30 mouse cellular contexts compared by ENCODE assay signal in the genomic region with DNA sequence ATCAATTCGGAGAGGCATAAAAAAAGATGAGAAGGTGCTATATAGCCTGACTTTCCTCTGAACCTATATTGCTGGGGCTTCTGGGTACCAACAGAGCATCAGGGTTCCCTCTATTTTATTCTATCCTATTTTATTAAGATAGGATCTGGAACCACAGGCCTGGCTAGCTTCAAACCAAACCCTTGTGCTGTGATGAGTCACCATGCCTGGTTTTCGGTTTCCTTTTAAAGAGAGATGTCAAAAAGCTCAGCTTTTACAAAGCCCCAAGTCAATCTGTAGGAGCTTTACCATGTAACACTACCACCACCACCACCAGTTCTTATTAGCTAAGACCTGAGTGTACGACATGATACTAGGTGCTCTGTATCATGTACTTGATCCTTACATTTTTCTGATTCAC. TPM values are rescaled to one million over a fixed set of nuclear protein-coding genes. Genes with fewer than 3 reads are reported as not detected.
DNase-seq lines count a peak whose midpoint lies in the region; TF ChIP-seq lines count a peak whose summit lies in the region.
"Had no signal": no experiment of that assay in that cellular context is flagged by ENCODE, and none has a peak within 500 bp of the region (broad histone marks: within the 10 kb centered on the region; RNA-seq: fewer than 3 reads in every experiment).

No protein-coding gene starts in this region.

- TF ChIP-seq RAD21 in CH12.LX (IDR thresholded peaks at IDR 0.05; ENCODE audit: low read depth, low read length): no peak

- 0 out of 2 replicates have a peak overlapping the region, but pooled peaks have one; percentile 13 for H3K4me2 ChIP-seq in CH12.LX (ENCODE audit: insufficient read depth, low read depth, poor library complexity, severe bottlenecking)
- H3K4me2 ChIP-seq: embryonic facial prominence, embryonic 13.5 days; embryonic facial prominence, embryonic 15.5 days; forebrain, embryonic 13.5 days had no signal

- in situ Hi-C loops in CH12.LX (cut with MboI; ENCODE audit: low pct_ligation_motif_present, low pct_unique_long_range_greater_than_20kb, low sequenced_read_pairs): no loop called here

- dilution Hi-C loops in CH12.LX (cut with MboI; ENCODE audit: extremely low pct_ligation_motif_present, extremely low pct_unique_long_range_greater_than_20kb, low sequenced_read_pairs): no loop called here

- no peaks in the 10 kb centered on the region for H3K9me3 ChIP-seq in CH12.LX (replicated peaks; ENCODE audit: low read length)
- H3K9me3 ChIP-seq: embryonic facial prominence, embryonic 13.5 days; embryonic facial prominence, embryonic 15.5 days; forebrain, embryonic 13.5 days had no signal

- TF ChIP-seq CTCF in CH12.LX (conservative IDR thresholded peaks at IDR 0.05 in 1 of 2, IDR thresholded peaks at IDR 0.05 in 1 of 2; ENCODE audit: low read depth in 2 of 2, low read length in 2 of 2): no peak

- no peaks in the 10 kb centered on the region for H3K79me2 ChIP-seq in CH12.LX (replicated peaks; ENCODE audit: control insufficient read depth, extremely low read depth, insufficient read depth, poor library complexity, severe bottlenecking)

- H3K27me3 ChIP-seq in CH12.LX (replicated peaks): no peaks in the 10 kb centered on the region
- H3K27me3 ChIP-seq: embryonic facial prominence, embryonic 13.5 days; embryonic facial prominence, embryonic 15.5 days; forebrain, embryonic 13.5 days had no signal

- peak overlapping the region; percentile 60 for H3K27ac ChIP-seq in CH12.LX (ENCODE audit: insufficient read depth, low read depth)
- H3K27ac ChIP-seq: embryonic facial prominence, embryonic 13.5 days; embryonic facial prominence, embryonic 15.5 days; forebrain, embryonic 13.5 days had no signal

- peaks cover 0 to 9% of the 10 kb centered on the region in 2 experiments; a peak in 2 of 4 replicates for H3K4me1 ChIP-seq in CH12.LX (ENCODE audit: control insufficient read depth in 1 of 2, insufficient read depth in 2 of 2)
- H3K4me1 ChIP-seq: embryonic facial prominence, embryonic 13.5 days; embryonic facial prominence, embryonic 15.5 days; forebrain, embryonic 13.5 days had no signal

- peak; percentile 40 for DNase-seq in 3T3-L1 (ENCODE audit: low read depth, low spot score)
- DNase-seq in CH12.LX (ENCODE audit: extremely low read depth): no peak
- DNase-seq in NIH3T3 (ENCODE audit: low read depth): peak; percentile 56
- peak; percentile 23 for DNase-seq in induced T-regulatory cell, adult 2 months (ENCODE audit: low read depth)
- no peak for DNase-seq in heart, postnatal 4 days
- no peak for DNase-seq in frontal cortex, adult 2 months (ENCODE audit: extremely low spot score in 1 of 2, low spot score in 1 of 2)
- no peak for DNase-seq in layer of hippocampus, adult 18-20 months (ENCODE audit: low spot score in 2 of 2)
- DNase-seq in lung, postnatal 36 days: no peak
- DNase-seq: adrenal gland, adult 2 months; adrenal gland, postnatal 10 days; adrenal gland, postnatal 25 days; B cell, adult 2 months; cerebellum, adult 11 months; cerebellum, adult 18-20 months; cerebellum, adult 8-10 months; cerebellum, adult 9-11 months; cerebellum, postnatal 14 days; cerebellum, postnatal 36 days; embryo, embryonic 11 days had no signal

- TF ChIP-seq POLR2A in CH12.LX (IDR thresholded peaks at IDR 0.05; ENCODE audit: low read depth, low read length): no peak

- no peak overlapping the region for H3K9ac ChIP-seq in CH12.LX (ENCODE audit: insufficient read depth, low read depth)
- H3K9ac ChIP-seq: embryonic facial prominence, embryonic 13.5 days; embryonic facial prominence, embryonic 15.5 days; forebrain, embryonic 13.5 days had no signal

- peaks cover 22 to 44% of the 10 kb centered on the region in 2 experiments for H3K36me3 ChIP-seq in CH12.LX (replicated peaks in 1 of 2; ENCODE audit: control insufficient read depth in 1 of 2, insufficient read depth in 1 of 2, low read length in 1 of 2)
- H3K36me3 ChIP-seq: embryonic facial prominence, embryonic 15.5 days had no signal

- no peak overlapping the region for H3K4me3 ChIP-seq in CH12.LX (replicated peaks in 1 of 3; ENCODE audit: low read depth in 2 of 3, low read length in 2 of 3, poor library complexity in 1 of 3)
- H3K4me3 ChIP-seq: embryonic facial prominence, embryonic 13.5 days; embryonic facial prominence, embryonic 15.5 days; forebrain, embryonic 13.5 days had no signal

- no peak for TF ChIP-seq EP300 in CH12.LX (IDR thresholded peaks at IDR 0.05; ENCODE audit: low read length)

TF ChIP-seq in CH12.LX, 34 proteins besides CTCF, POLR2A, EP300 and RAD21:
- TF ChIP-seq HCFC1 (IDR thresholded peaks at IDR 0.05; ENCODE audit: low read depth, low read length) (no peak), JUND (conservative IDR thresholded peaks at IDR 0.05; ENCODE audit: low read depth, low read length) (0 out of 2 replicates have a peak, but pooled peaks have one; percentile 13)

RNA-seq across cellular contexts. Expression of gene Upf3b, which starts 11.4 kb away (rescaled TPM):
- total RNA-seq in CH12.LX (2012; rRNA removed) (14.2 and 15.2 TPM in 2 replicates), CH12.LX (2014; rRNA removed) (13.4 and 15.7 TPM in 2 replicates)
- 49.6 and 57.7 TPM in 2 replicates for polyA plus RNA-seq in CH12.LX (2012; ENCODE audit: insufficient read length, low read depth)
- 10 to 100 TPM in 1 of 2 experiments, 1 to 10 TPM in 1; 9.6 to 11.0 TPM for total RNA-seq in heart, postnatal 4 days (2021)
- polyA plus RNA-seq in frontal cortex, adult 2 months (2012; rRNA removed): 32.8 and 35.0 TPM in 2 replicates
- total RNA-seq in layer of hippocampus, adult 18-20 months (2021): 10 to 100 TPM; 18.4 to 18.9 TPM

RNA-seq across cellular contexts. Expression of gene Rpl39, which starts 13.5 kb away (rescaled TPM):
- total RNA-seq in CH12.LX (2012; rRNA removed) (2,172 and 2,270 TPM in 2 replicates), CH12.LX (2014; rRNA removed) (1,227 and 1,249 TPM in 2 replicates)
- polyA plus RNA-seq in CH12.LX (2012; ENCODE audit: insufficient read length, low read depth): 2,129 and 2,542 TPM in 2 replicates
- total RNA-seq in heart, postnatal 4 days (2021): 100 to 1,000 TPM; 610 to 627 TPM
- polyA plus RNA-seq in frontal cortex, adult 2 months (2012; rRNA removed): 236 and 294 TPM in 2 replicates
- total RNA-seq in layer of hippocampus, adult 18-20 months (2021): 100 to 1,000 TPM; 252 to 254 TPM

RNA-seq across cellular contexts. Expression of gene Nkap, which starts 27.9 kb away (rescaled TPM):
- 10.5 and 11.6 TPM in 2 replicates for total RNA-seq in CH12.LX (2012; rRNA removed)
- 19.4 TPM in 2 replicates for total RNA-seq in CH12.LX (2014; rRNA removed)
- polyA plus RNA-seq in CH12.LX (2012; ENCODE audit: insufficient read length, low read depth): 17.4 and 28.2 TPM in 2 replicates
- 10 to 100 TPM; 14.2 to 15.1 TPM for total RNA-seq in heart, postnatal 4 days (2021)
- polyA plus RNA-seq in frontal cortex, adult 2 months (2012; rRNA removed): 5.8 and 6.6 TPM in 2 replicates
- total RNA-seq in layer of hippocampus, adult 18-20 months (2021): 10 to 100 TPM; 12.5 to 14.8 TPM

RNA-seq across cellular contexts. Expression of gene Sowahd, which starts 50.0 kb away (rescaled TPM):
- not detected in 2 replicates for total RNA-seq in CH12.LX (2012; rRNA removed)
- not detected in 2 replicates for total RNA-seq in CH12.LX (2014; rRNA removed)
- not detected in 2 replicates for polyA plus RNA-seq in CH12.LX (2012; ENCODE audit: insufficient read length, low read depth)
- total RNA-seq in heart, postnatal 4 days (2021): not detected
- polyA plus RNA-seq in frontal cortex, adult 2 months (2012; rRNA removed): 0.06 TPM in 1 of 2 replicates, not detected in the other
- not detected for total RNA-seq in layer of hippocampus, adult 18-20 months (2021)
- total RNA-seq: adrenal gland, postnatal 25 days; common myeloid progenitor, adult 5-6 weeks; ES-E14; MEL had no signal
- polyA plus RNA-seq: brain, embryonic 14.5 days; CD4-positive, CD25-positive, alpha-beta regulatory T cell, adult 4 months; embryonic facial prominence, embryonic 11.5 days; embryonic facial prominence, embryonic 13.5 days; embryonic facial prominence, embryonic 15.5 days; forebrain, embryonic 11.5 days; forebrain, embryonic 13.5 days; forebrain, embryonic 16.5 days had no signal

Comparison
In these comparisons a context has a peak if more than half of its experiments do, and no peak if none do; other contexts are left out.
1. DNase-seq: peak in 3T3-L1 (single experiment), NIH3T3 (single experiment) and induced T-regulatory cell, adult 2 months (single experiment); none in CH12.LX (single experiment), heart, postnatal 4 days (single experiment), frontal cortex, adult 2 months (0 of 2), layer of hippocampus, adult 18-20 months (0 of 2) and lung, postnatal 36 days (single experiment).